9 mouse cellular contexts compared by ENCODE assay signal in genomic region chr19:40391469-40391868, GRCm38 (mm10).
DNase-seq lines count a peak whose midpoint lies in the region; ATAC-seq and TF ChIP-seq lines count a peak whose summit lies in the region.
"Had no signal": no experiment of that assay in that cellular context is flagged by ENCODE, and none has a peak within 500 bp of the region (broad histone marks: within the 10 kb centered on the region; RNA-seq: fewer than 3 reads in every experiment).

No protein-coding gene starts in this region.

- peaks cover 7% of the 10 kb centered on the region; the same call in 1 of the 2 replicates for H3K4me1 ChIP-seq in G1E (ENCODE audit: insufficient read depth, low read depth, low read length)
- H3K4me1 ChIP-seq in lung, adult 2 months (ENCODE audit: control insufficient read depth, insufficient read depth, low read length), result peaks cover 15% of the 10 kb centered on the region
- peaks cover 2% of the 10 kb centered on the region; the same call in 1 of the 2 replicates for H3K4me1 ChIP-seq in thymus, adult 2 months (replicated peaks; ENCODE audit: control insufficient read depth, insufficient read depth, low read length)

- H3K27ac ChIP-seq in thymus, adult 2 months (ENCODE audit: control insufficient read depth, insufficient read depth, low read length), result no peak overlapping the region
- H3K27ac ChIP-seq: limb, embryonic 15.5 days had no signal

- H3K27me3 ChIP-seq in G1E (ENCODE audit: insufficient read depth, low read length), result no peaks in the 10 kb centered on the region
- no peaks in the 10 kb centered on the region for H3K27me3 ChIP-seq in thymus, adult 2 months (ENCODE audit: control insufficient read depth, insufficient read depth, low read length)
- H3K27me3 ChIP-seq: limb, embryonic 15.5 days had no signal

- no peak for TF ChIP-seq POLR2A in lung, adult 2 months (IDR thresholded peaks at IDR 0.05; ENCODE audit: borderline replicate concordance, extremely low read depth, low read depth, low read length)
- TF ChIP-seq POLR2A in thymus, adult 2 months (IDR thresholded peaks at IDR 0.05; ENCODE audit: control insufficient read depth, extremely low read depth, insufficient read depth, low read length, poor library complexity), result no peak

- H3K36me3 ChIP-seq in G1E (replicated peaks), result peaks cover 75% of the 10 kb centered on the region
- no peaks in the 10 kb centered on the region for H3K36me3 ChIP-seq in thymus, adult 2 months (ENCODE audit: control insufficient read depth, insufficient read depth, low read length)
- H3K36me3 ChIP-seq: limb, embryonic 15.5 days had no signal

- intact Hi-C loops in heart, postnatal 36 days (cut with DNase I), result loop anchor here (1.0 to 5.0 kb wide), 4 partner anchors 13 to 154 kb away; partner anchors contain the start of gene Sorbs1

- peak; percentile 45; the same call in 1 of the 2 replicates for ATAC-seq in G1E (ENCODE audit: extremely low read depth, insufficient number of reproducible peaks, low FRiP score, poor library complexity, severe bottlenecking)

- DNase-seq in G1E (ENCODE audit: low spot score), result peak; percentile 67
- peak; percentile 63 for DNase-seq in c-Kit-negative CD71-positive TER-119-positive erythroid progenitor cells, embryonic 14.5 days (ENCODE audit: low read depth, low spot score)
- DNase-seq in fibroblast of lung, adult 2 months (ENCODE audit: low read depth), result peak; percentile 64
- peak; percentile 89 to 91 for DNase-seq in heart, postnatal 36 days
- peak; percentile 47 for DNase-seq in large intestine, adult 2 months (ENCODE audit: low read depth, low spot score)
- DNase-seq in lung, adult 2 months, result peak; percentile 84
- peak; percentile 68 for DNase-seq in ovary, postnatal 10 days (ENCODE audit: low spot score)
- DNase-seq in thymus, adult 2 months, result peak; percentile 75

- no peak overlapping the region for H3K4me3 ChIP-seq in G1E (ENCODE audit: low read depth, low read length)
- H3K4me3 ChIP-seq in lung, adult 2 months (replicated peaks; ENCODE audit: extremely low read depth, low read depth, low read length), result no peak overlapping the region
- no peak overlapping the region for H3K4me3 ChIP-seq in thymus, adult 2 months (ENCODE audit: control insufficient read depth, insufficient read depth, low read length)
- H3K4me3 ChIP-seq: limb, embryonic 15.5 days had no signal

- no peaks in the 10 kb centered on the region for H3K9me3 ChIP-seq in G1E (replicated peaks)
- H3K9me3 ChIP-seq: limb, embryonic 15.5 days had no signal

- WGBS in large intestine, adult 2 months, result 7% methylated on average over 6 of the region's 6 CpGs
- 8% methylated on average over 6 of the region's 6 CpGs for whole genome bisulfite sequencing in lung, adult 2 months
- 22% methylated on average over 6 of the region's 6 CpGs for WGBS in thymus, adult 2 months

- TF ChIP-seq CTCF in G1E (IDR thresholded peaks at IDR 0.05; ENCODE audit: low read depth, low read length), result peak; percentile 99
- TF ChIP-seq CTCF in lung, adult 2 months (IDR thresholded peaks at IDR 0.05; ENCODE audit: insufficient read depth, low read length), result peak; percentile 99
- peak; percentile 35; the same call in 1 of the 2 replicates for TF ChIP-seq CTCF in thymus, adult 2 months (IDR thresholded peaks at IDR 0.05; ENCODE audit: borderline replicate concordance, control insufficient read depth, extremely low read depth, insufficient read depth, low read length, poor library complexity)

Comparison
In these comparisons a context has a peak if more than half of its experiments do, and no peak if none do; other contexts are left out.
1. CTCF ChIP-seq: peak in every context shown above with its lines; median percentile 99 in G1E; 99 in lung, adult 2 months; 35 in thymus, adult 2 months.